Mouse (Mus musculus) left cerebral cortex, postnatal 36 days (tissue): ENCODE data around the gene Hdc. TPM values are rescaled to one million over a fixed set of nuclear protein-coding genes. Genes with fewer than 3 reads are reported as not detected.

Experiments used
- DNase-seq, 2 experiments: peaks; one replicate each; pipeline ENCODE4 v3.0.0; 2021 to 2022; ENCODE audit warnings: low spot score in 2 of 2, mixed read lengths in 1 of 2
- intact Hi-C: fragments of 180-260 bp; cut with DNase I; formaldehyde crosslinking; loops from one replicate; pipeline ENCODE4 v1.15.1; 2025
- total RNA-seq, 2 experiments: library from RNA; stranded (reverse); gene quantifications; 2 replicates each; pipeline ENCODE4 v1.2.3; 2021

The Hdc gene
- total RNA-seq, 2 experiments from 2014 or later = 0.20 to 0.76 TPM

GRCm38 (mm10) chr2:126563411-126564105 lies 55.5 kb downstream of the Hdc start:
- DNase-seq = no peak
- intact Hi-C loops = no loop called here

- no peak for DNase-seq
- intact Hi-C loops = no loop called here
These were observed 59.0 kb downstream of the Hdc start for GRCm38 (mm10) chr2:126560094-126560493.

GRCm38 (mm10) chr2:126555533-126555932 lies 63.6 kb downstream of the Hdc start:
- no peak for DNase-seq

DNA sequence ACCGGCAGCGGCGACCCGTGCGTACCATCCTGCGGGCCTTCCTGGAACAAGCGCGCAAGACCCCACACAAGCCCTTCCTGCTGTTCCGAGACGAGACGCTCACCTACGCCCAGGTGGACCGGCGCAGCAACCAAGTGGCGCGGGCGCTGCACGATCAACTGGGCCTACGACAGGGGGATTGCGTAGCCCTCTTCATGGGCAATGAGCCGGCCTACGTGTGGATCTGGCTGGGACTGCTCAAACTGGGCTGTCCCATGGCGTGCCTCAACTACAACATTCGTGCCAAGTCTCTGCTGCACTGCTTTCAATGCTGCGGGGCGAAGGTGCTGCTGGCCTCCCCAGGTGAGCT lies 65.8 kb downstream of the Hdc start:
- no peak for DNase-seq
- intact Hi-C loops = no loop called here

More at GRCm38 (mm10) chr2:126555533-126555932, 63.6 kb downstream of the Hdc start:
- intact Hi-C loops = no loop called here

GRCm38 (mm10) chr2:126552357-126553290 lies 66.5 kb downstream of the Hdc start, which contains the start of gene Slc27a2:
Gene Slc27a2, plus strand, starts transcription at chr2:126552407.
- DNase-seq = peak; percentile 39 to 46
- intact Hi-C loops = no loop called here

DNA sequence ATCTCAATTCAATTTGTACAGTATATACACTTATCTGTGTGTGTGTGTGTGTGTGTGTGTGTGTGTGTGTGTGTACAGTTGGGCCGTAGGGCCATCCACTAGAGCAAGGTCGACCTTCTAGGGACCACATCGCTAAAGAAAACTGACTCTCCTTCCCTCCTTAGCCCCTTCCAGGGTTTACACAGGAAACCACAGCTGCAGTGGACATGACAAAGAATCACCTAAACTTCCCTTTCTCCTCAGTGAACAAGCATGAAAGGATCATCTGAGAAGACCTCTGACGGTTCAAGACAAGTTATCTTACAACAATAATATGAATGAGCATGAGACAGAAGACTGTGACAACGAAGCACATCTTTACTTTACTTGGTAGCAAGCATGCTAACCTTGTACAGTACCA lies 67.2 kb downstream of the Hdc start:
- no peak for DNase-seq
- intact Hi-C loops = no loop called here

- DNase-seq = no peak
- intact Hi-C loops = no loop called here
These were observed 67.7 kb downstream of the Hdc start for GRCm38 (mm10) chr2:126551244-126551890.

DNA sequence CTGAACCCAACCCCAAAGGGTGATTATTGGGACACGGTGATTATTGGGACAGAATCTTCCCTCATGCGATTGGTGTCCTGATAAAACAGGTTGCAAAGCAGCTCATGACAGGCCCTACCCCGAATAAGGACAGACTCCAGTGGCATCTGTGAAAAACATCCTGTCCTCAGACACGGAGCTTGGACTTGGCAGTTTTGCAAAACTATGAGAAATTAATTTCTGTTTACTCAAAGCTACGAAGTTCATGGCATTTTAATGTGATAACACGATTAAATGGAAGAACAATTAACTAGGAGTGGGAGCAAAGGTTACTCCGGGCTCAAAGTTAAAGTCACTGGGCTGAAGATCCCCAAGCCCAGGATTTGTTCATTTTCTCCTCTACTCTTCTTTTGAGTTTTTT lies 69.4 kb downstream of the Hdc start:
- intact Hi-C loops = no loop called here
- no peak for DNase-seq

GRCm38 (mm10) chr2:126546392-126546791 lies 72.7 kb downstream of the Hdc start:
- intact Hi-C loops = no loop called here
- DNase-seq = no peak

DNA sequence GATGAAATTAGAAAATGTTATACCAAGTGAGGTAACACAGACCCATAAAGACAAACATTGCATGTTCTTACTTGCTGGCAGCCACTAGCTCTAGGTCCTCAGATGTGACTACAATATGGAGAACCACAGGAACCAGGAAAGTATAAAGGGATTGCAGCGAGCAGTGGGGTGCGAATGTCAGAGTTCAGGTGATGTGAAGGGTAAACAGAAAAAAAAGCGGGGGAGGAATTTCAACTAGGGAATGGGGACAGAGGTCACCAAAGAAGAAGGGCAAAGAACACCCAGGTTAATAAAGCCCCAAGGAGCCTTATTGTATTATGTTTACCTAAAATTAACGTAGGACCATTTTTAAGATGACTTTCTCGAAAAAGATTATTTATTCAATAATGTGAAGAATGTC lies 73.8 kb downstream of the Hdc start:
- no peak for DNase-seq
- intact Hi-C loops = no loop called here

Other genes with a start within 250 kb of the Hdc start
- not detected for gene Atp8b4, start 118.6 kb downstream of the Hdc start, total RNA-seq
- gene Slc27a2, start 66.9 kb downstream of the Hdc start, total RNA-seq = 1 to 10 TPM; 6.3 to 8.4 TPM
- 10 to 100 TPM; 17.2 to 22.7 TPM for gene Gabpb1, start 57.0 kb upstream of the Hdc start, total RNA-seq
- gene Usp8, start 88.0 kb upstream of the Hdc start, total RNA-seq = 10 to 100 TPM; 44.6 to 48.4 TPM
- gene Usp50, start 164.2 kb upstream of the Hdc start, total RNA-seq = under 1 TPM; 0.64 to 0.79 TPM